Mouse (Mus musculus): Measurements from ENCODE around the gene Arhgef3. TPM values are rescaled to one million over a fixed set of nuclear protein-coding genes. Genes with fewer than 3 reads are reported as not detected.

Arhgef3 gene
- total RNA-seq, 2 experiments from 2014 or later, result 29.9 to 44.1 TPM

DNA sequence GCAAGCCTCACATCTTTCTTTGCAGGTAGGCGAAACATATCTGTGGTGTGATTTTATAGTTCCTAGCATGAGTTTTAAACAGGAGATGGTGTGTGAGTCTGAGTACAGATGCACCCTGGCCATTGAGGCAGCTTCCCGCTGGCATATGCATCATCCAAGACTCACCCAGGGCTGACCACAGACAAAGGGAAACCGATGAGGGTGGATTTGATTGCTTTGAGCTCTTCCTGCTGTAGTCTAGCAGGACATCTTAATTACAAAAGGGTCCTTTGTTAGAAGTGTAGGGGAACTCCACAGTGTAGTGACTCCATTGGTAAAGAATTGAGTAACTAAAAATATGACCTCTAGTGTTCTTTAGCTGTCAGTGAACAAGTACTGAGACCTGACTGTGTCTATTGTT, 232.5 kb downstream of the Arhgef3 start:
- no peak for DNase-seq

DNA sequence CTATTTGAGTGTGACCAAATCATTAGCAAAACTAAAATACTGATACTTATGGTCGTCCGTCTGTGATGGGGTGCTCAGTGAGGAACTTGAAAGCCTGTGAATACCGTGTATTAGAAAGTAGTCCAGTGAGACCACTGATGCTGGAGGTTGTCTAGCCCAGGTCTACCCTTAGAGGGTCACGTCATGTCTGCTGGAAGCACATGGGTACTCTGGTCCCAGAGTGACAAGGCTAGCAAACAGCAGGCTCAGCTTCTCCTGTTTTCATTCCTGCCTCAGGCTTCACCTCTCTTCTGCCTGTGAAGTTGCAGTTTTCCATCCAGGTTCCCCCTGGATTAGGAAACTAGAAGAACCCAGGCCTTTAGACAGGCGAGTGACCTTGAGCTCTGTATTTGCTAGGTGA, 233.0 kb downstream of the Arhgef3 start:
- no peak for DNase-seq

DNA sequence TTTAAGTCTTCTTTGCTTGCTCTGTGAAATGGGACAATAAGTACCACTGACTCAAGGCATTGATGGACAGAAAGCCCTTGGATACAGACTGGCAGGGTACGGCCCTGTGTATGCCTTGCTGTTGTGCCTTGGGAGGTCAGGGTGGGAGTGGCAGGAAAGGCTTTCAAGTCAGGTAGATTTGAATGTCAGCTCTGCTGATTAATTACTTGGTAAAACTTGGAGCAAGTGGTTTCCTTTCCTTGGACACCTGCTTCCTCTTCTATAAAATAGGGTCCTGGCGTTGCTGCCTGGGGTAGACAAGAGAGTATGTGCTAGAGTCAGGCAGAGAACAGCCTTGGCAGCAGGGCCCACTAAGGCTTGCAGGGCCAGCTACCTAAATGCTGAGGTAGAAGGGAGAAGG, 233.4 kb downstream of the Arhgef3 start:
- no peak for DNase-seq

DNA sequence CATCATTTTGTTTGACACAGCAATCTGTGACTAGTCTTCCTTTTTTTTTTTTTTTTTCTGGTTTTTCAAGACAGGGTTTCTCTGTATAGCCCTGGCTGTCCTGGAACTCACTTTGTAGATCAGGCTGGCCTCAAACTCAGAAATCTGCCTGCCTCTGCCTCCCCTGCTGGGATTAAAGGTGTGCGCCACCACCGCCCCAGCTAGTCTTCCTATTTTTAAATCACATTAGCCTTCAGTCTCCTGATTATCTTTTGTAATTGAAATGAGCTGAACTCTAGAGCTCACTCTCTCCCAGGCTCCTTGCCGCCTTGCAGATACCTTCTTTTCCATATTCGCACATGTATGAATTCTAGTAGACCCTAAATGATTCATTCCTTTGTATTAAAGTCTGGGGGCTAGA, 234.0 kb downstream of the Arhgef3 start:
- no peak for DNase-seq

DNA sequence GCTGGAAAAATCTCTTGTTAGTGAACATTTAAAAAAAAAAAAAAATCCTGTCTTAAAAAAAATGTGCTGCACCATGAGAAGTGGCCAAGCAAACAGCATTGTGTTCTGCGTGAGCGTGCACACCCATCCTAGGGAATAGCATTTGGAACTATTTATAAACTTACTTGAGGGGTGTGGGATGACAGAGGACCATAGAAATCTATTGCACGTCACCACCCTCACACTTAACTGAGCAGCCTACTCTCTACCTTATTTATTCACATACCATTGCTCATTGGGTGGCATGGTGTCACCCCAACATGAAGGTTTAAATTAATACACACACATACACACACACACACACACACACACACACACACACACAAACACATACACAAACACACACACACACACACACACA, 234.4 kb downstream of the Arhgef3 start:
- DNase-seq, result no peak

DNA sequence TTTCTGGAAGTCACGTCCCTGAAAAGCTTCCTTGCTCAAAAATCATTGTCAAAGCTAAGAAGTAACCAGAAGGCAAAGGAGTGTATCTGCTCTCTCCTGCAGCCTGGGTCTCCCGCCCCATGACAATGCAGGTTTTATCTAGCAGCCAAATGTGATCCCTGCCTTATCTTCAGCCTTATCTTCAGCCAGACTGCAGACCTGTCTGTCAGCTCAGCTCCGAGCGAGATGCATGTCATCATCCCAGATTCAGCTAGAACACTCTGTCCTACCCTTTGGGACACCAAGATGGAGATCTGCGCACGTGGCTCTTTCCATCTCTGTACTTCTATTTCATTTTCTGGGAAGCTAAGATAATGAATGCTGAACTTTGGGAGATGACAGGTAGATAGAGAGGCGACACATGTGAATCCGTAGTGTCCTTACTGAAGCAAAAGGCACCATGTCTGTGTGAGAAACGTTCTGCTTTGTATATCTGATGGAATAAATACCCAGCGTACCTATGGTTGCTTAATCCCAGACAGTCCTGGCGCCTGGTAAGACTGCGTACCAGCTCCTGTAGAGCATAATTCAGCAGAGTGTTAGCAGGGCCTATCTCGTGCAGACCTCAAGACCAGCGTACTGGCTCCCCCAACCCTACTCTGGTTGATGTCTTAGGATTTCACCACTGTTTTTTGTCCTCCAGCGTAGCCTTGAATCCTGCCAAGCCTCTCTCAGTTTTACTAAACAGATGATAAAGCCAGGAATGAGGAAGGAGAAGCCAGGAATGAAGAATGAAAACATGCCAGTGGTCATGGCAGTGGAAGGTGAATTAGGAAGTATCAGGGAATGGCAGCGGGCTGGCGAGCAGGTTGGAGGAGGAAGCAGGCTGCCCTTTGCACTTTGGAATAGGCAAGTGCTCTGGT, 235.4 kb downstream of the Arhgef3 start:
- peak; percentile 26 to 36 for DNase-seq

DNA sequence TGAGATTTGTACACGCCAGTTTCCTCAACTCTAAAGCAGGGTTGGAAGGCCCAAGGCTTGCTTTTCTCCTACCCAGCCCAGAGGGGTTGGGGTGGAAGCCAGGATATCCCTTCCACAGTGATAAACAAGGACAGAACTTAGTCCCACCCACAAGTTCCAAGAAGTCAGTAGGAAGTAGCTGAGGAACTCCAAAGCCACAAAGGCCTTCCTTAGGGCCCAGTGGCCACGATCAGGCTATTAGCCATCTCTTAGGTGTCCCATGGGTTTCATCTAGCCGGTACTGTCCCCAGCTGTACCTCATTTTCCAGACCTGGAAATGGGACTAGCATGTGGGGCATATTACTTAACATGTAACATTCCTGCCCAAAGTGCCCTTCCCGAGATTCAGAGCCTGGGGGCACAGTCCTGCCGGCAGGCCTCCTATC, 236.4 kb downstream of the Arhgef3 start:
- peak in 1 of 2 experiments; percentile 35 for DNase-seq

DNA sequence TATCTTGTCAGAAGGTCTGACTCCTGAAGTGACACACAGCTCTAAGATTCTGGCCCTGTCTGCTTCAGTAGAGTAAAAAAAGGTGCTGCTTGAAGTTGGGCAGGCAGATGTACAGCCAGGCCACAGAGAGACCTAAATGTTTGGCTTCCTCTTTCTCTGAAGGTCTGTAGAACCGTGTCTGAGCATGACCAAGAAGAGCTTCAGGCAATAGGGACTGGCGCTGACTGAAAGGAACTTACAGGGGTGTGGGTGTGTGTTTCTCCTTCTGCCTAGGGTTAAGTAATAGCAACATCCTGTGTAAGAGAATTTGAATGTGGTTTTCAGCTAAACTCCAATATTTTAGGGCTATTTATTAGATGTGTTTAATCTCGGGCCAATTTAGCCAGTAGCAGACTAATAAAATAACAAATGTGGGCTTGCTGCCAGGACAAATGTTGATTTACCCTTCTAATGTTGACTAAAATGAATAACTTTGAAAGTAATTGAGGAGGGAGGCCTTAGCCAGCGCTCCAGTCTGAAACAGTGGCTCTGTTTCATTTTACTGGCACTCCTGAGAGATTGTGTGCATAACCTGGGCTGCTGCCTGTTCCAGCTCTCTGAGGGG, 236.9 kb downstream of the Arhgef3 start:
- peak; percentile 30 to 67 for DNase-seq

DNA sequence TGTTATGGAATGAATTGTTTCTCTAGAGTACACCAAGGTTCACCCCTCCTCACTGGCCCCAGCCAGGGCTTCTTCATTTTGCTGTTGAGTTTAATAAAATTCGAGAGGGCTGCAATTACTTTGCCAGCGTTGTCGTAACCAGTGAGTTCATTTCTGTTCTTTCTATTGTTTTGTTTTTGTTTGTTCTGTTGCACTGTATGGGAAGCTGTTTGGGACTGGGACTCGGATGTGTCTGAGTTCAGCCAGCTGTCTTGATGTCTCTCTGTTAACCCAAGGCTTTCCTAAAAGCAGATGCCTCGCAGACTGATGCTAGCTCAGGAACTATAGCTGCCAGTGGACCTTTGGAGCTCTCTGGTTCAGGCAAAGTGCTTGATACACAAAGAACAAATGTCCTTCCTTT, 237.8 kb downstream of the Arhgef3 start:
- DNase-seq, result no peak

DNA sequence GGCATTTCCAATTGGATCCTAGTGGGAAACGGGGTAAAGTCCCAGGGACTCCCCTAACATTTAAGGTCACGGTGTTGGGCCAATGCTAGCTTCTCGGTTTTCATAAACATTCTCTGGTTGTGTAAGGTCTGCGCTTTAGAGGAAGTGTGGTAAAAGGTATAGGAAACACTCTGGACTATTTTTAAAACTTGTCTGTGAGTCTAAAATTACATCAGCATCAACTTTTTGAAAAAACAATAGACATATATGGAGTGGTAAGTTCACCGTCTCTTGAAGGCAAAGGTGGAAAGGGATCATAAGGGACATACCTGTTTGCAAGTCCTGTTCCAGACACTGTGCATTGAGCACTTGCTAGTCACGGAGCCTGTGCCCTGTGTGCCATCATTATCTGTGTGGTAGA, 240.5 kb downstream of the Arhgef3 start:
- DNase-seq, result no peak

DNA sequence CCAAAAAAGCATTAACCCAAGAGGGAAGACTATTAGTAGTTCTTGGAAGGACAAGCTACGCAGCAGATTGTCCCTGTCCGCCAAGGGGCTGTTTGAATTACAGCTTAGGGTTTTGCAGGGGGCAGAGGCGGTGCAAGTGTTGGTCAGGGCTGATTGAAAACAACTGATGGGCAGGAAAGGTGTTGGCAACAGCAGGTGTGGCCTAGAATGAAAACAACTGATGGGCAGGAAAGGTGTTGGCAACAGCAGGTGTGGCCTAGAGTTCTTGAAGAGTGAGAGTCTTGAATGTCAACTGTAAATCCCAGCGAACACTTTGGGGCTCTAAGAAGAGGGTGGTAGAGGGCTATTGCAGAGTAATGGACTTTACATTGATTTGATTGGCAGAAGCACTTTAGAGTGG, 241.2 kb downstream of the Arhgef3 start:
- no peak for DNase-seq

DNA sequence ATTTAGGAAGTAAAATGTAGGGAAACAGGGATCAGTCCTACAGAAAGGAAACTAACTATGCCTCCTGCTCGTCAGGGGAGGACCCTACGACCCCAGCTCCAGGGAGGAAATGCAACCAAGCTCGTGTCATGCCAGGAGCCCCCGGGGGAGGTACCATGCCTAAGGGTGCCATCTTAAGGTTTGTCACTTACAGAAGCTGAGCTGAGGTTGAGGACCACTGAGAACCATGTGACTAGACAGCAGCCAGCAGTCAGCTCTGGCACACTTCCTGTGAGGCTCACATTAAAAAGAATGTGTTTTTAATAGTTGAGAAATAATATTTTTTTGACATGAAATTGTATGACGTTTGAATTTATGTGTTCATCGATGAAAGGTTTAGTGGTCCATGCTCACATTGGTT, 242.4 kb downstream of the Arhgef3 start:
- no peak for DNase-seq

DNA sequence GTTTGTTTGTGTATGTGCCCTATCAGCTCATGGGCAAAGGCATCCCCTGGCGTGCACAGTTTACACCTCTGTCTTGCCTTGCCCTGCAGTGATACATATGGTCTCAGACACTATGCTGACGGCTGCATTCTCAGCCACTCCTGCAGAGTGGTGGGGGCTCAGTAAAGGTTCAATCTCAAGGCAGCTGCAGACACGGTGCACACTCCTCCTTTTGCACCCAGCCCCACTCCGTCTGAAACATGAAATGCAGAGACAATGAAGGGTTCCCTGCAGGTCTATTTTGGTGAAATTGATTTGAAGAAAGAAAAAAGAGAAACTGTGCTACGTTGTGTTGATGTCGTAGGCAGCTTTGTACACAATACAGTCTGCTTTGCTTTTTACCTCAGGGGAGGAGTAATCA, 243.5 kb downstream of the Arhgef3 start:
- DNase-seq, result no peak

DNA sequence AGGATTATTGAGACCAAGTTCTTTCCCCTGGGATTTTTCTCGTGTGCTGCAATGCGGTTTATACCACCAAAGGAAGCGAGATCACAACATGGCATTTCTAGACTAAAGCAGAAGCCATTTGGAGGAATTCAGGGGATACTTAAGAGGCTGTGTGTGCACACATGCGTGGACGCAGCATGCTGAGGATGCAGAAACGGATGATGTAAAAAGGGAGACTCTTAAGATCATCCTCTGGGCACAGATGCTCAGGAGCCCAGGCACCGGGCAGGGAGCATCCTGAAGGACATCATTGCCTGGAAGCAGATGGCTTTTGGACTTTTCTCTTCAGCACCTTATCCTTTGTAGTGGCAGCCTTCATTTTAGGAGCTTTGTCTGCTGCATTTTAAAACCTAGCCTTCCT, 246.2 kb downstream of the Arhgef3 start:
- DNase-seq, result no peak

DNA sequence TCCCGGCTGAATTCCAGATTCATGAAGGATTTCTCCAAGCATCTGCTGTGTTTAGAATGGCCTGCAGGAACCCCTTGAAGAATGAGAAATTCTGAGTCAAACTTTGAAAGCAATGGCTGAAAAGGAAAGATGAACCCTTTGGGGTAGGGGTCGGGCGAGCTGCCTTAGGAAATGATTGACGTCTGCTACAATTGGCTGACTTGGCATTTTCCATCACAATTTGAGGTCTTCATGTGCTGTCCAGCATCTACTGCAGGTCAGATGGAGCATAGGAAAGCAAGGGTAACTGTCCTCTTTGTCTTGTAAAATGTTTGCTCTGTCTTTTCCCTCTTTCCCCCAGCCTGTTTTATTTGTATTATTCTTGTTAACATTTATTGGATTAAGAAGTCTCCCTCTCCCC, 246.8 kb downstream of the Arhgef3 start:
- DNase-seq, result no peak

DNA sequence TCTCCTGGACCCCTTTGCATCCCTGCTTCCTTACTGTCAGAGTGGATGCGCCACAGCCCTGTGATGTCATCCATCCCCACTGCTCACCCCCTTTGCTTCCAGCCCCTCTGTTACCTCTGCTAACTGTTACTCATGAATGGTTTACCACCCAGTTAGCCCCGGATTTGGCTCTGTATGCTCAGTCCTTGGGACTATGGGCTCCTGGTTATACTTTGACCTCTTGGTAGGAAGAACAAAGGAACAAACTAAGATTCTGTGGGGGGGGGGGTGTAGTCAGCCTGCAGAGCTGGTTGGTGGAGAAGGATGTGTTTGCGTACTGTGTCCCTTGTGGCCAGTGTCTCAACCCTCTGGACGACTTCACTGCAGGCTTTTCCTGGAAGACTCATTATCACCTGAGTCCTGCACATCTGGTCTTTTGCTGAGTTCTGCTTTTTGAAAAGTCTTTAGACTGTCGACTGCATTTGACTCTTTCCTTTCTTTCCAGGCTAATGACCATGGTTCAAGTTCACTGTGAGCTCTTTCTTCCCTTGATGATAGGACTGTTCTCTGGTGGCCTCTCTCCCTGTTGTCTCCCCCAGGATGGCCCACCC, 250.1 kb downstream of the Arhgef3 start:
- DNase-seq, result no peak

DNA sequence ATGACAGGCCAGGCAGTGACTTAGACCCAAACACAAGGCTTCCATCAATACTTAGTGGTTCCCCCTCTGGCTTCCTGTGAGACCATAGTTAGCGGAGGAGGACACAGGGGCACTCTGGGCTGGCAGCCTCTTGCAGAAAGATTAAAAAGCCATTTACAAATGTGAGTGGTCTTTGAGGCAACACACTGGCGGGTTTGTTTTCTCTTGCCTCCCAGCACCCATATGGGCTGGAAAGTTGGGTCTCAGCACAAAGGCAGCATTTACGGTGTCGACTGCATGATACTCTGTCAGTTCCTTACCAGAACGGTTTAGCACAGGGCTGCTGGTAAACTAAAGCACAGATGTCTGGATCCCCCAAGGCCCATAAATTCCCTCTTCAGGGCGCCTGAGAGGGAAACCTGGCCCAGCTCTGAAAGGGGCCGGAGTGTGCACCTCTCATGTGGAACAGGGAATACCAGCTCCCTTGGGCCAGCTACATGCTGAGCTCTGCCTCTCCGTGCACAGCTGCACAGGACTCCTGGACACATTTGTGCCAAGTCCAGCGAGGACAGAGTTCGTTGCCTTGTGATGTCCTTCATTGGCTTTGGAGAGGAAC, 252.5 kb downstream of the Arhgef3 start:
- peak in 1 of 2 experiments; percentile 22 for DNase-seq

DNA sequence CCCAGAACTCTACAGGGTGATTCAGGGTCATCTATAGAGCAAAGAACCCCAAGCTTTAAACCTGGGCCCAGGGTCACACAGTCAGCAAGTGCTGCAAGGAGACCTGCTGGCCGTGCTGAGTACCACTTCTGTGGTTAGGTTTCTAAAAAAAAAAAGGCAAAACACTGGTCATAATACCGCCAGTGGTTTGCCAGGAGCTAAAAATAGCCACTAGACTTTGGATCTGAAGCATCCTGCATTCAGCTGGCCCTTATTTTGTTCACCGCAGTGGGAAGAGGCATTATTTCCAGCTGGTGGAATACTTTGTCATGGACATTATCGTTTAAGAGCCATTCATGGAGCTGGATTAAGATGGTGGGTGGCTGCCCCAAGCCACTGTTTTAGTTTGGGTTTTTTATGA, 253.9 kb downstream of the Arhgef3 start:
- no peak for DNase-seq

DNA sequence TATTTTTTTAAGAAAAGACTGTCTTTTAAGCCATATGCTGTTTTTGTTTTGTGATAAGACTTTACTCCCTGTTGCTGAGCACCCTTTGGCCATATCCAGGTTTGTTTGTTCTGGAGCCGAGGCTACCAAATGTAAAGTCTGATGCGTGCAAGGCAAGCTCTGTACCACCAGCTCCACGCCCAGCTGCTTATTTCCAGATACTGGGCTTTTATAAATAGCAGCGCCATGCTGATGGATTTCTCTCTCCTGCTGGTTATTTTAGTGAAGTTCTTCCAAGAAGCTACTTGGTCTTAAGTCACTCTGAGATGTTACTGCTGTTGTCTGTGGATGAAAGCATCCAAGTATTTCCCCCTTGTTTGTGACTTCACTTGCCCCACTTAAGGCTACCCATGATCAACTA, 254.8 kb downstream of the Arhgef3 start:
- DNase-seq, result no peak

DNA sequence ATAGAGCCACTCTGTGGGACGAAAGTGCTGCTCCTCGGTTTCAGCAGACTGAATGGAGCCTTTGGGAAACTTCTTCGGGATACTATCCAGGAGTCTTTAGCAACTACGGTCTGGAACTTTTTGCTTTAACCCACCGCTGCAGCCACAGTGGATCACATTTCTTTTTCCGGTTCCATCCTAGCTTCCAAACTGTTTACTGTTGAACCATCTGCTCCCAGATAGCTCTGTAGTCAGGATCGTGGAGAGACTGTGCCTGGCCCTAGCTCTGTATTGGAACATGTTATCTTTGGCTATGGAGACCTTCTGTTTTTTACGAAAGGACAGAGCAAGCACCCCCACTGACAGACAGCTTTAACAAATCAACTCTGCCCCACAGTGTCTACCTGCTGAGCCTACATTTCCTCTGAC, 257.0 kb downstream of the Arhgef3 start:
- DNase-seq, result no peak

DNA sequence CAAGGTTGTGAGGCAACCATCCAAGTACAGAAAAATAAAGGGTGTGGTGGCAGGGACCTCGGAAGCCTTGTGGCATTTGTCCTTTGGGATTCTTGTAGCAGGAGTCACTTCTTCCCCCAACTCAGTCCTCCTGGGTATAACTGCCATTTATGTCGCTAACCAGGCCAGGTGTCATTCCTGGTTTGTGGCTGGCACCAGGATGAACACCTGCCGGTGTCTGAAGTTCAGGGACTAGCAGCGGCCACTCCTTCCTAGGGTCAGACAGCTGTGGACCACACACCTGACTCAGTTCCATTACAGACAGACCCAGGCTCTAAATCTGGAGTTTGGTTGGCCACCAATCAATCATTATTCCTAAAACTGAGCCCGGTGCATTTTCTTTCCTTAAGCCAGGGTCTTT, 258.8 kb downstream of the Arhgef3 start:
- DNase-seq, result no peak

DNA sequence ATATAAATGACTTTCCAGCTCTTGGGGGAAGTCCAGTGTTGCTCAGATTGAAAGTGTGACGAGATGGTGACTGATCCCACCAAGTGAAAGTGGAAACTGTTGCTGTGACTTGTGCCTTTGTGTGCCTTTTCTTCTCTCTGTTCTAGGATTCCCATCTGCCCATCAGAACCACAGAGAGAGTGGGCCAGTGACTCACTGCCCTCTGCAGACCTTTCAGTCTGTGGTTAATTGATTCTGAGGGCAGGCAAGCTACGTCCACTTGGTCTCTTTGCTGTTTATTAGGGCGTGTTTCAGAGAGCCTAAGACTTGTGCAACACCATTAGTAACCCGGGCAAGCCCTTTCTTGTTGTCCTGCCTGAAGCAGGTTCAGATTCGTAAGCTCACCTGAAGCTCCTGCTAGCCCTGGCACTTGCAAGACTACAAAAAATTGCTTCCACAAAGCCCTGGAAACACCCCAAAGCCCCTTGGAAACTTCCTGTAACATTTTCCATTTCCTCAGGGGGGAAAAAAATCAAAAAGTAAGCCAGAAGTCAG, 261.5 kb downstream of the Arhgef3 start:
- no peak for DNase-seq

DNA sequence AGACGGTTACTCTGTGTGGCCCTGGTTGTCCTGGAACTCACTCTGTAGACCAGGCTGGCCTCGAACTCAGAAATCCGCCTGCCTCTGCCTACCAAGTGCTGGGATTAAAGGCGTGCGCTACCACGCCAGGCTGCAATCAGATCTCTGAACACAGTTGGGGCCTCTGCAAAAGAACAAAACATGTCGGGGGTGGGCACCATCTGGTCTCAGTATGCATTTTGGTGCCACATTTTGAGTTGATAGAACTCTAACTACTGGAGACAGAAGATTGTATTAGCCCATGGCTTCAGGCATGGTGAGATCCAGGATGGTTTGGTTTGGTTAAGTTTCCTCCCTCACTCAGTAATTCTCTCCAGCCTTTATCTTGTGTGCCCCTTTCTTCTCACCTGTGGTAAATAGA, 264.0 kb downstream of the Arhgef3 start:
- no peak for DNase-seq
